Mouse (Mus musculus) liver, postnatal 0 days (tissue): ENCODE data around the gene Astn2. TPM values are rescaled to one million over a fixed set of nuclear protein-coding genes. Genes with fewer than 3 reads are reported as not detected.

Experiments
- ATAC-seq: fragments of 200-750 bp; cut with Nextera tagmentation; 2 replicates; pipeline ENCODE4 v1.8.0; 2017; ENCODE audit warnings: mild to moderate bottlenecking, moderate library complexity
- DNase-seq: peaks from one replicate; pipeline ENCODE4 v3.0.0-alpha.2; 2016
- H3K27ac ChIP-seq: fragments of 300-500 bp; sonication (generic); 2 replicates; pipeline ENCODE4 v1.5.1; 2014; ENCODE audit warnings: antibody characterized with exemption, moderate library complexity, mild to moderate bottlenecking, low read depth
- H3K27me3 ChIP-seq: fragments of 300-500 bp; sonication (generic); 2 replicates; pipeline ENCODE4 v1.6.1; 2014; ENCODE audit warnings: low read length, control low read depth, mixed read lengths; ENCODE audit not compliant: insufficient read depth
- H3K36me3 ChIP-seq: fragments of 300-500 bp; sonication (generic); replicated peaks from 2 replicates; pipeline ENCODE4 v1.6.1; 2014; ENCODE audit warnings: mild to moderate bottlenecking, control low read depth, low read length, moderate library complexity, mixed read lengths; ENCODE audit not compliant: insufficient read depth
- H3K4me1 ChIP-seq: fragments of 300-500 bp; sonication (generic); 2 replicates; pipeline ENCODE4 v1.6.1; 2014; ENCODE audit warnings: antibody characterized with exemption, mild to moderate bottlenecking, control low read depth; ENCODE audit not compliant: insufficient read depth
- H3K4me2 ChIP-seq: fragments of 300-500 bp; sonication (generic); 2 replicates; pipeline ENCODE4 v1.6.1; 2014; ENCODE audit warnings: low read depth, mild to moderate bottlenecking, low read length, moderate library complexity, mixed read lengths
- H3K4me3 ChIP-seq: fragments of 300-500 bp; sonication (generic); 2 replicates; pipeline ENCODE4 v1.5.1; 2014; ENCODE audit warnings: low read depth, low read length
- H3K9ac ChIP-seq: fragments of 300-500 bp; sonication (generic); replicated peaks from 2 replicates; pipeline ENCODE4 v1.6.1; 2014; ENCODE audit warnings: mild to moderate bottlenecking, moderate library complexity
- H3K9me3 ChIP-seq: fragments of 300-500 bp; sonication (generic); 2 replicates; pipeline ENCODE4 v1.6.1; 2016; ENCODE audit warnings: mild to moderate bottlenecking, control low read depth, low read length, mixed read lengths
- CTCF ChIP-seq: sonication (generic); IDR thresholded peaks from 2 replicates; pipeline ENCODE4 v1.5.1; 2016; ENCODE audit warnings: antibody characterized with exemption, low read depth
- EP300 ChIP-seq: IDR thresholded peaks from 2 replicates; pipeline ENCODE4 v1.6.1; 2016; ENCODE audit warnings: antibody characterized with exemption, low read depth, mild to moderate bottlenecking
- WGBS: fragments of 180-500 bp; shearing (Covaris S2); extraction: QIAGEN DNeasy Blood & Tissue Kit; methylation state at CpG from one replicate; pipeline ENCODE4 v1.1.7; 2014; ENCODE audit not compliant: insufficient replicate concordance; 5-methylcytosine and 5-hydroxymethylcytosine counted together
- polyA plus RNA-seq: library from polyadenylated mRNA; unstranded; fragments of >200 nt; fragmentation: Nextera tagmentation; extraction: Ambion mirVana; gene quantifications from 2 replicates; pipeline ENCODE4 v1.2.1, GENCODE M21; 2015

Astn2 gene
- polyA plus RNA-seq, 1 experiment from 2014 or later = 0.02 TPM

GRCm38 (mm10) chr4:65642611-65643010, 761.8 kb downstream of the Astn2 start:
- Histone ChIP-seq H3K36me3 (no peaks in the 10 kb centered on the region), H3K27ac (no peak overlapping the region), H3K4me2 (no peak overlapping the region), H3K9ac (no peak overlapping the region), H3K4me3 (no peak overlapping the region), H3K9me3 (no peaks in the 10 kb centered on the region), H3K4me1 (no peaks in the 10 kb centered on the region), H3K27me3 (no peaks in the 10 kb centered on the region)
- 51% methylated on average over 5 of the region's 5 CpGs for WGBS
- TF ChIP-seq EP300 = no peak
- TF ChIP-seq CTCF = no peak
- ATAC-seq = no peak
- no peak for DNase-seq

- Histone ChIP-seq H3K4me1 (no peaks in the 10 kb centered on the region), H3K27me3 (no peaks in the 10 kb centered on the region), H3K36me3 (no peaks in the 10 kb centered on the region), H3K4me3 (no peak overlapping the region), H3K9ac (no peak overlapping the region), H3K9me3 (no peaks in the 10 kb centered on the region), H3K27ac (no peak overlapping the region), H3K4me2 (no peak overlapping the region)
- 65% methylated on average over 3 of the region's 3 CpGs for WGBS
- TF ChIP-seq CTCF (no peak), EP300 (no peak)
- ATAC-seq (no peak), DNase-seq (no peak)
Measured at GRCm38 (mm10) chr4:65638231-65638630, 766.2 kb downstream of the Astn2 start.

GRCm38 (mm10) chr4:65620125-65620524, 784.3 kb downstream of the Astn2 start:
- no peak for ATAC-seq
- TF ChIP-seq EP300 (no peak), CTCF (no peak)
- Histone ChIP-seq H3K27me3 (no peaks in the 10 kb centered on the region), H3K9ac (no peak overlapping the region), H3K4me3 (no peak overlapping the region), H3K36me3 (peaks cover 8% of the 10 kb centered on the region), H3K27ac (no peak overlapping the region), H3K9me3 (no peaks in the 10 kb centered on the region), H3K4me1 (no peaks in the 10 kb centered on the region), H3K4me2 (no peak overlapping the region)
- 77% methylated on average over 3 of the region's 3 CpGs for WGBS
- DNase-seq = no peak

GRCm38 (mm10) chr4:65613135-65613534, 791.3 kb downstream of the Astn2 start:
- H3K9me3 ChIP-seq = no peaks in the 10 kb centered on the region
- DNase-seq = no peak
- H3K4me2 ChIP-seq = no peak overlapping the region
- 94% methylated on average over 14 of the region's 14 CpGs for WGBS
- H3K4me3 ChIP-seq = no peak overlapping the region
- no peak overlapping the region for H3K9ac ChIP-seq
- TF ChIP-seq EP300 (no peak), CTCF (no peak)
- no peaks in the 10 kb centered on the region for H3K4me1 ChIP-seq
- H3K36me3 ChIP-seq = peaks cover 28% of the 10 kb centered on the region
- no peak overlapping the region for H3K27ac ChIP-seq
- H3K27me3 ChIP-seq = no peaks in the 10 kb centered on the region
- no peak for ATAC-seq

- Histone ChIP-seq H3K36me3 (peaks cover 25% of the 10 kb centered on the region), H3K4me3 (no peak overlapping the region), H3K4me2 (no peak overlapping the region), H3K9ac (no peak overlapping the region), H3K9me3 (no peaks in the 10 kb centered on the region), H3K27me3 (no peaks in the 10 kb centered on the region), H3K4me1 (peaks cover 4% of the 10 kb centered on the region; the same call in 1 of the 2 replicates), H3K27ac (no peak overlapping the region)
- TF ChIP-seq EP300 = no peak
- TF ChIP-seq CTCF = no peak
- 88% methylated on average over 6 of the region's 6 CpGs for WGBS
- DNase-seq (no peak), ATAC-seq (no peak)
Measured at GRCm38 (mm10) chr4:65610896-65611295, 793.5 kb downstream of the Astn2 start.

GRCm38 (mm10) chr4:65610329-65610728, 794.1 kb downstream of the Astn2 start:
- Histone ChIP-seq H3K4me2 (no peak overlapping the region), H3K36me3 (peaks cover 22% of the 10 kb centered on the region), H3K4me3 (no peak overlapping the region), H3K4me1 (peaks cover 6% of the 10 kb centered on the region; the same call in 1 of the 2 replicates), H3K9me3 (no peaks in the 10 kb centered on the region), H3K27me3 (no peaks in the 10 kb centered on the region), H3K27ac (no peak overlapping the region), H3K9ac (no peak overlapping the region)
- DNase-seq (no peak), ATAC-seq (no peak)
- WGBS = 83% methylated on average over 5 of the region's 5 CpGs
- TF ChIP-seq CTCF (no peak), EP300 (no peak)

GRCm38 (mm10) chr4:65608112-65608511, 796.3 kb downstream of the Astn2 start:
- H3K9ac ChIP-seq = no peak overlapping the region
- TF ChIP-seq EP300 (no peak), CTCF (no peak)
- no peak for ATAC-seq

More at GRCm38 (mm10) chr4:65608112-65608511, 796.3 kb downstream of the Astn2 start:
- Histone ChIP-seq H3K36me3 (no peaks in the 10 kb centered on the region; the same call in 1 of the 2 replicates), H3K27ac (no peak overlapping the region), H3K4me1 (peaks cover 11% of the 10 kb centered on the region), H3K4me3 (no peak overlapping the region), H3K27me3 (no peaks in the 10 kb centered on the region), H3K9me3 (no peaks in the 10 kb centered on the region), H3K4me2 (no peak overlapping the region)
- 74% methylated on average over 4 of the region's 4 CpGs for WGBS
- no peak for DNase-seq
